ENCODE assay signal across 8 mouse cellular contexts in genomic region chr9:59578505-59578867, GRCm38 (mm10). TPM values are rescaled to one million over a fixed set of nuclear protein-coding genes. Genes with fewer than 3 reads are reported as not detected.
DNase-seq lines count a peak whose midpoint lies in the region; ATAC-seq and TF ChIP-seq lines count a peak whose summit lies in the region.

No protein-coding gene starts in this region.

- no peak for TF ChIP-seq CTCF in lung, embryonic 14.5 days (IDR thresholded peaks at IDR 0.05; ENCODE audit: low read depth)
- TF ChIP-seq CTCF in lung, adult 2 months (IDR thresholded peaks at IDR 0.05; ENCODE audit: insufficient read depth, low read length): no peak
- TF ChIP-seq CTCF in intestine, postnatal 0 days (IDR thresholded peaks at IDR 0.05; ENCODE audit: low read depth): no peak

- no peak overlapping the region for H3K27ac ChIP-seq in lung, embryonic 14.5 days (ENCODE audit: low read depth)
- peak overlapping the region; percentile 54 for H3K27ac ChIP-seq in forebrain, embryonic 10.5 days
- no peak overlapping the region for H3K27ac ChIP-seq in intestine, postnatal 0 days (ENCODE audit: low read depth, low read length)
- H3K27ac ChIP-seq in neural tube, embryonic 13.5 days (replicated peaks): peak overlapping the region; percentile 70

- ATAC-seq in lung, embryonic 14.5 days (ENCODE audit: insufficient read depth): peak; percentile 48; the same call in 1 of the 2 replicates
- ATAC-seq in intestine, postnatal 0 days: no peak; the same call in 1 of the 2 replicates
- peak; percentile 56 for ATAC-seq in neural tube, embryonic 13.5 days (ENCODE audit: low read depth)

- no peak for TF ChIP-seq POLR2A in lung, adult 2 months (IDR thresholded peaks at IDR 0.05; ENCODE audit: borderline replicate concordance, extremely low read depth, low read depth, low read length)

- under 1% methylated on average over 20 of the region's 20 CpGs for WGBS in lung, embryonic 14.5 days
- WGBS in lung, adult 2 months: 1% methylated on average over 20 of the region's 20 CpGs
- under 1% methylated on average over 20 of the region's 20 CpGs for WGBS in forebrain, embryonic 10.5 days
- under 1% methylated on average over 20 of the region's 20 CpGs for WGBS in intestine, postnatal 0 days
- 1% methylated on average over 20 of the region's 20 CpGs for WGBS in neural tube, embryonic 13.5 days

- no peak for DNase-seq in lung, embryonic 14.5 days
- no peak for DNase-seq in lung, adult 2 months
- no peak for DNase-seq in forebrain, embryonic 10.5 days (ENCODE audit: extremely low spot score, low spot score)
- DNase-seq in thymus, postnatal 14 days: no peak
- DNase-seq in thymus, postnatal 36 days: no peak
- DNase-seq in urinary bladder, postnatal 36 days (ENCODE audit: low spot score in 2 of 2): no peak

- H3K9me3 ChIP-seq in lung, embryonic 14.5 days (ENCODE audit: low read depth, low read length): no peaks in the 10 kb centered on the region
- no peaks in the 10 kb centered on the region for H3K9me3 ChIP-seq in forebrain, embryonic 10.5 days
- H3K9me3 ChIP-seq in intestine, postnatal 0 days (ENCODE audit: control insufficient read depth): no peaks in the 10 kb centered on the region
- no peaks in the 10 kb centered on the region for H3K9me3 ChIP-seq in neural tube, embryonic 13.5 days

- no peak overlapping the region for H3K9ac ChIP-seq in lung, embryonic 14.5 days
- no peak overlapping the region for H3K9ac ChIP-seq in intestine, postnatal 0 days (ENCODE audit: low read depth, low read length)
- peak overlapping the region; percentile 75 for H3K9ac ChIP-seq in neural tube, embryonic 13.5 days

- H3K4me2 ChIP-seq in lung, embryonic 14.5 days: peak overlapping the region; percentile 71
- peak overlapping the region; percentile 84 for H3K4me2 ChIP-seq in intestine, postnatal 0 days (replicated peaks; ENCODE audit: low read depth)
- peak overlapping the region; percentile 68 for H3K4me2 ChIP-seq in neural tube, embryonic 13.5 days

- H3K27me3 ChIP-seq in lung, embryonic 14.5 days (ENCODE audit: insufficient read depth, low read length): no peaks in the 10 kb centered on the region
- peaks cover 54% of the 10 kb centered on the region for H3K27me3 ChIP-seq in forebrain, embryonic 10.5 days (ENCODE audit: poor library complexity, severe bottlenecking)
- H3K27me3 ChIP-seq in intestine, postnatal 0 days (replicated peaks; ENCODE audit: control insufficient read depth, insufficient read depth, low read length): peaks cover 17% of the 10 kb centered on the region
- H3K27me3 ChIP-seq in neural tube, embryonic 13.5 days: peaks cover 46% of the 10 kb centered on the region

- no peaks in the 10 kb centered on the region for H3K36me3 ChIP-seq in lung, embryonic 14.5 days (ENCODE audit: insufficient read depth)
- no peaks in the 10 kb centered on the region for H3K36me3 ChIP-seq in forebrain, embryonic 10.5 days (replicated peaks)
- H3K36me3 ChIP-seq in intestine, postnatal 0 days (ENCODE audit: control insufficient read depth, insufficient read depth): no peaks in the 10 kb centered on the region
- H3K36me3 ChIP-seq in neural tube, embryonic 13.5 days: no peaks in the 10 kb centered on the region

- H3K4me3 ChIP-seq in lung, embryonic 14.5 days (ENCODE audit: low read depth, low read length): peak overlapping the region; percentile 34
- H3K4me3 ChIP-seq in lung, adult 2 months (replicated peaks; ENCODE audit: extremely low read depth, low read depth, low read length): no peak overlapping the region
- peak overlapping the region; percentile 51 for H3K4me3 ChIP-seq in forebrain, embryonic 10.5 days
- peak overlapping the region; percentile 42 for H3K4me3 ChIP-seq in intestine, postnatal 0 days (ENCODE audit: low read depth, low read length)
- peak overlapping the region; percentile 58 for H3K4me3 ChIP-seq in neural tube, embryonic 13.5 days

- peaks cover 3% of the 10 kb centered on the region; the same call in 1 of the 2 replicates for H3K4me1 ChIP-seq in lung, embryonic 14.5 days (ENCODE audit: insufficient read depth)
- peaks cover 8% of the 10 kb centered on the region for H3K4me1 ChIP-seq in lung, adult 2 months (ENCODE audit: control insufficient read depth, insufficient read depth, low read length)
- peaks cover 21% of the 10 kb centered on the region for H3K4me1 ChIP-seq in forebrain, embryonic 10.5 days
- 0 out of 2 replicates have a peak, but pooled peaks cover 5% of the 10 kb centered on the region for H3K4me1 ChIP-seq in intestine, postnatal 0 days (replicated peaks; ENCODE audit: control insufficient read depth, insufficient read depth, low read length)
- peaks cover 26% of the 10 kb centered on the region for H3K4me1 ChIP-seq in neural tube, embryonic 13.5 days (replicated peaks)

RNA-seq across cellular contexts. Expression of gene Celf6, which starts 0.8 kb away (rescaled TPM):
- 0.41 and 0.45 TPM in 2 replicates for polyA plus RNA-seq in lung, embryonic 14.5 days (2014; fragmentation: Nextera tagmentation; extraction: Ambion mirVana)
- 0.07 and 0.15 TPM in 2 replicates for polyA plus RNA-seq in lung, adult 2 months (2012; rRNA removed)
- 1.3 and 3.1 TPM in 2 replicates for polyA plus RNA-seq in forebrain, embryonic 10.5 days (2016; fragmentation: Nextera tagmentation; extraction: Ambion mirVana)
- 2.2 and 2.3 TPM in 2 replicates for polyA plus RNA-seq in intestine, postnatal 0 days (2015; fragmentation: Nextera tagmentation; extraction: Ambion mirVana)
- 21.7 and 24.8 TPM in 2 replicates for polyA plus RNA-seq in neural tube, embryonic 13.5 days (2015; fragmentation: Nextera tagmentation; extraction: Ambion mirVana)

RNA-seq across cellular contexts. Expression of gene Parp6, which starts 38.6 kb away (rescaled TPM):
- 20.7 and 22.0 TPM in 2 replicates for polyA plus RNA-seq in lung, embryonic 14.5 days (2014; fragmentation: Nextera tagmentation; extraction: Ambion mirVana)
- polyA plus RNA-seq in lung, adult 2 months (2012; rRNA removed): 23.5 and 43.6 TPM in 2 replicates
- polyA plus RNA-seq in forebrain, embryonic 10.5 days (2016; fragmentation: Nextera tagmentation; extraction: Ambion mirVana): 34.1 and 41.6 TPM in 2 replicates
- 12.0 and 14.3 TPM in 2 replicates for polyA plus RNA-seq in intestine, postnatal 0 days (2015; fragmentation: Nextera tagmentation; extraction: Ambion mirVana)
- 189 and 197 TPM in 2 replicates for polyA plus RNA-seq in neural tube, embryonic 13.5 days (2015; fragmentation: Nextera tagmentation; extraction: Ambion mirVana)

RNA-seq across cellular contexts. Expression of gene Tmem202, which starts 38.8 kb away (rescaled TPM):
- 0.18 TPM in 1 of 2 replicates, not detected in the other for polyA plus RNA-seq in lung, embryonic 14.5 days (2014; fragmentation: Nextera tagmentation; extraction: Ambion mirVana)
- polyA plus RNA-seq in lung, adult 2 months (2012; rRNA removed): 0.36 and 0.64 TPM in 2 replicates
- not detected in 2 replicates for polyA plus RNA-seq in forebrain, embryonic 10.5 days (2016; fragmentation: Nextera tagmentation; extraction: Ambion mirVana)
- 2.5 and 3.0 TPM in 2 replicates for polyA plus RNA-seq in intestine, postnatal 0 days (2015; fragmentation: Nextera tagmentation; extraction: Ambion mirVana)
- 0.24 TPM in 1 of 2 replicates, not detected in the other for polyA plus RNA-seq in neural tube, embryonic 13.5 days (2015; fragmentation: Nextera tagmentation; extraction: Ambion mirVana)

RNA-seq across cellular contexts. Expression of gene Hexa, which starts 39.1 kb away (rescaled TPM):
- polyA plus RNA-seq in lung, embryonic 14.5 days (2014; fragmentation: Nextera tagmentation; extraction: Ambion mirVana): 67.3 and 68.2 TPM in 2 replicates
- polyA plus RNA-seq in lung, adult 2 months (2012; rRNA removed): 90.7 and 106 TPM in 2 replicates
- 41.8 and 42.9 TPM in 2 replicates for polyA plus RNA-seq in forebrain, embryonic 10.5 days (2016; fragmentation: Nextera tagmentation; extraction: Ambion mirVana)
- 440 and 476 TPM in 2 replicates for polyA plus RNA-seq in intestine, postnatal 0 days (2015; fragmentation: Nextera tagmentation; extraction: Ambion mirVana)
- 58.6 and 63.7 TPM in 2 replicates for polyA plus RNA-seq in neural tube, embryonic 13.5 days (2015; fragmentation: Nextera tagmentation; extraction: Ambion mirVana)

Comparison
In these comparisons a context has a peak if more than half of its experiments do, and no peak if none do; other contexts are left out.
1. H3K27ac ChIP-seq: peak in forebrain, embryonic 10.5 days (single experiment) and neural tube, embryonic 13.5 days (single experiment); none in lung, embryonic 14.5 days (single experiment) and intestine, postnatal 0 days (single experiment).
2. Peak in every context shown above with its lines, with median percentiles within 50 percentile points of each other: H3K4me2 ChIP-seq.